ENCODE assay signal across 10 mouse cellular contexts in the genomic region with DNA sequence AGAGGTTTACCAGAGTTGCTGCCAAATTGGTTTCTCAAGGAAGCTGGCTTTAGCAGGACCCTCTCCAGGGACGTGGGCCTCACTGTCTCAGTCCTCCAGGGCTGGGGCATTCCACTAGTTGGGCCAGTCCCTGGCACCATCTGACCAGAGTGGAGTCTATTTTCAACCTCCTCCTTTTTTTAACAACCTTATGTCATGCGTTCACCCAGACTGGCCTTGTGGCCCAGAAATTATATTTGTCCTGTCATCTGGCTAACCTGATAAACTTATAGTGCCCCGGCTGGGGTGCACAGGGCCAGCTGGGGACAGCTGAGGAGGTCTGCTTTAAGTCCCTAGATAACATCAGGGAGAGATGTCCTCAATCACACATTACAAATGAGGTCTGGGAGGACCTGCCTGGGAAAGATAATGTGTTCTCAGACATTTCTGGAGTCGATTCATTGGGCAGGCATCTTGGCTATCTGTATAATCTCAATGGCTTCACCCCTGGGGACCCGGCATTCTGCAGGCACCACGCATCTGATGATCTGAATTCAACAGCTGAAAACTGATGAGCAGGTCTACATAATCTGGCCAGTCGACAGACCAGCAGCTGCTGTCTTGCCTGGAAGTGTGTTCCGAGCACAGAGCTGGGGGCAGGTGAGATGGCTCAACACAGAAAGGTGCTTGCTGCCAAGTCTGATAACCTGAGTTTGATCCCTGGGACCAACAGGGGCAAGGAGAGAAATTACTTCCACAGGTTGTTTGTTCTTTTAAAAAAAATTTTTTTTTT.
DNase-seq lines count a peak whose midpoint lies in the region; ATAC-seq lines count a peak whose summit lies in the region.
"Had no signal": no experiment of that assay in that cellular context is flagged by ENCODE, and none has a peak within 500 bp of the region (broad histone marks: within the 10 kb centered on the region; RNA-seq: fewer than 3 reads in every experiment).

No protein-coding gene starts in this region.

- H3K4me3 ChIP-seq in neural tube, embryonic 13.5 days = no peak overlapping the region
- H3K4me3 ChIP-seq in intestine, embryonic 15.5 days (replicated peaks) = no peak overlapping the region
- H3K4me3 ChIP-seq: kidney, embryonic 15.5 days had no signal

- H3K9ac ChIP-seq in neural tube, embryonic 13.5 days = no peak overlapping the region
- H3K9ac ChIP-seq in intestine, embryonic 15.5 days = no peak overlapping the region
- H3K9ac ChIP-seq: kidney, embryonic 15.5 days had no signal

- WGBS in neural tube, embryonic 13.5 days = 47% methylated on average over 8 of the region's 8 CpGs
- WGBS in intestine, embryonic 15.5 days = 48% methylated on average over 8 of the region's 8 CpGs

- 0 out of 2 replicates have a peak, but pooled peaks have one; percentile 32 for ATAC-seq in neural tube, embryonic 13.5 days (ENCODE audit: low read depth)
- no peak for ATAC-seq in intestine, embryonic 15.5 days

- H3K36me3 ChIP-seq in neural tube, embryonic 13.5 days = no peaks in the 10 kb centered on the region
- H3K36me3 ChIP-seq in intestine, embryonic 15.5 days = no peaks in the 10 kb centered on the region
- H3K36me3 ChIP-seq: kidney, embryonic 15.5 days had no signal

- no peak overlapping the region for H3K4me2 ChIP-seq in neural tube, embryonic 13.5 days
- H3K4me2 ChIP-seq in intestine, embryonic 15.5 days (replicated peaks) = no peak overlapping the region
- H3K4me2 ChIP-seq: kidney, embryonic 15.5 days had no signal

- H3K4me1 ChIP-seq in neural tube, embryonic 13.5 days (replicated peaks) = peaks cover 22% of the 10 kb centered on the region
- H3K4me1 ChIP-seq in intestine, embryonic 15.5 days (replicated peaks) = no peaks in the 10 kb centered on the region

- no peaks in the 10 kb centered on the region for H3K9me3 ChIP-seq in neural tube, embryonic 13.5 days
- no peaks in the 10 kb centered on the region for H3K9me3 ChIP-seq in intestine, embryonic 15.5 days
- H3K9me3 ChIP-seq: kidney, embryonic 15.5 days had no signal

- H3K27me3 ChIP-seq in neural tube, embryonic 13.5 days = peaks cover 22% of the 10 kb centered on the region
- no peaks in the 10 kb centered on the region for H3K27me3 ChIP-seq in intestine, embryonic 15.5 days (replicated peaks)

- peak; percentile 60 for DNase-seq in adrenal gland, postnatal 10 days
- no peak for DNase-seq in adrenal gland, postnatal 4 days (ENCODE audit: low spot score in 2 of 2)
- no peak for DNase-seq in neural tube, embryonic 10.5 days (ENCODE audit: extremely low spot score, low spot score)
- DNase-seq in heart, postnatal 4 days = peak; percentile 57
- DNase-seq in frontal cortex, postnatal 10 days (ENCODE audit: low spot score in 2 of 2) = no peak
- no peak for DNase-seq in spleen, adult 18-20 months
- DNase-seq: liver had no signal

- H3K27ac ChIP-seq in neural tube, embryonic 13.5 days (replicated peaks) = peak overlapping the region; percentile 2; the same call in 1 of the 2 replicates
- H3K27ac ChIP-seq in intestine, embryonic 15.5 days = no peak overlapping the region
- H3K27ac ChIP-seq: kidney, embryonic 15.5 days had no signal

Comparison
In these comparisons a context has a peak if more than half of its experiments do, and no peak if none do; other contexts are left out.
1. DNase-seq: peak in adrenal gland, postnatal 10 days (single experiment) and heart, postnatal 4 days (single experiment); none in adrenal gland, postnatal 4 days (0 of 2), neural tube, embryonic 10.5 days (single experiment), frontal cortex, postnatal 10 days (0 of 2) and spleen, adult 18-20 months (0 of 2).